Mouse (Mus musculus): ENCODE results near the gene Fam126b.
"Not testable (repeated sequence)": the region's sequence is repeated elsewhere in the genome, so short reads cannot be mapped to it uniquely, and the experiment has no call there.

Gene Fam126b

GRCm38 (mm10) chr1:58568456-58569130 lies 17.5 kb downstream of the Fam126b start:
- no peak for DNase-seq

- no peak for DNase-seq
These were observed 19.5 kb downstream of the Fam126b start for GRCm38 (mm10) chr1:58566621-58567020.

DNA sequence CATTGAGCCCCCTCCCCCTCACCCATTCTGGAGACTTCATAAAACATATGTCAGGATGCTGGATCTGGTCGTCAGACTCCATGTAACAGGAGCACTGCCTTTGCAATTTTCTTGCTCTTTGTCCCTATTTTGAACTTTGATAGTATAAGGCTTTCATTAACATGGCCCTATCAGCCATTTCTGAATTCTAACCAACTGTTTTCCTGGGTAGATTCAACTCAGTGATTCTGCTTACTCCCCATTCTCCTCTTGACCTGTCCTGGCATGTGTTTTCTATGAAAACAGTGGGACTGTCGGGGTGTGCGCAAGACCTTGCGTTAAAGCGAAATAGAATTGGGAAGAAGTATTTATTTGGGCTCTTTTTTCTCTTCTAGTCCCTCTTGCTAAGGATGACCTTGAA lies 21.1 kb downstream of the Fam126b start:
- no peak for DNase-seq

DNA sequence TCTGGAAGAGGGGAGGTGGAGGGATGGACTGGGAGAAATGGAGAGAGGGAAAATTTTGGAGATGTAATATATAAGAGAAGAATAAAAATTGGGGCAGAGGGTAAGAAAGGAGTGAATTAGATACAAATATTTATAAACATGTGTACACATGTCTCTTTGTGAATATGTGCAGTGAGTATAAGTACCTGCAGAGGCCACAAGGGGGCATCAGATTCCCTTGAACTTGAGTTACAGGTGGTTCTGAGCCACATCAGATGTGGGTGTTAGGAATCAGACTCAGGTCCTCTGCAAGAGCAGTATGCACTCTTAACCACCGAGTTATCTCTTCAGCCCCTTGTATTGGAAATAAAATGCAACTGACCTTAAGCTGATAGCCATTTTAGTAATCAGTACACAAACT lies 23.7 kb downstream of the Fam126b start:
- peak; percentile 19 for DNase-seq

DNA sequence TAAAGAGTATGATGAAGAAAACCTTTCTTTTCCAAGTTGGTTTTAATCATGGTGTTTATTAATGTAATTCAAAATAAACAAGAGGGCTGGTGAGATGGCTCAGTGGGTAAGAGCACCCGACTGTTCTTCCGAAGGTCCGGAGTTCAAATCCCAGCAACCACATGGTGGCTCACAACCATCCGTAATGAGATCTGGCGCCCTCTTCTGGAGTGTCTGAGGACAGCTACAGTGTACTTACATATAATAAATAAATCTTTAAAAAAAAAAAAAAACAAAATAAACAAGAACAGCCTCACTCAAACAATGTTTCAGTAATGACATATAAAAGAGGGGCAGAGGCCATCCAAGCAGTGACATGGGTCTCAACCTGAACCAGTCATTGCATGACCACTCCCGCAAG lies 25.8 kb downstream of the Fam126b start:
- DNase-seq, result not testable (repeated sequence)

DNA sequence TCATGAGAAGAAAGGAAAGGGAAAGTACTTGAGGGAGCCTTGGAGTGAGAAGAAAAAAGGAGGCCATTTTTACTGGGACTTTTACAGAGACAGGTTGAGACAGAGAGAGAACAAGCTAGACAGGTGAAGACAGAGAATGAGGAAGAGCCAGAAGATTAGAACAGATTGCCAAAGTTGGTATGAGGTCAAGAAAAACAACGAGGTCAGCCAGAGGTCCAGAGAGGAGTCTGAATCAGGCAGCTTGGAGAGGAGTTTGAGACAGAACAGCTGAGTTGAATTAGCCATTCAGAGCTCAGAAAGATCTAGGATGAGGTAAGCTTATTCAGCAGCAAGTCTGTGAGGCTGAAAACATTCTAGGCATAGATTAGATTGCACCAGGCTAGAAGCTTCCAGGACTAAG lies 44.7 kb downstream of the Fam126b start:
- DNase-seq, result no peak

- DNase-seq, result no peak
These were observed 78.9 kb downstream of the Fam126b start for GRCm38 (mm10) chr1:58507249-58507648.

GRCm38 (mm10) chr1:58504577-58505254 lies 81.4 kb downstream of the Fam126b start, which contains the start of gene Orc2:
Gene Orc2, minus strand, starts transcription at chr1:58505109.
- peak; percentile 96 for DNase-seq

DNA sequence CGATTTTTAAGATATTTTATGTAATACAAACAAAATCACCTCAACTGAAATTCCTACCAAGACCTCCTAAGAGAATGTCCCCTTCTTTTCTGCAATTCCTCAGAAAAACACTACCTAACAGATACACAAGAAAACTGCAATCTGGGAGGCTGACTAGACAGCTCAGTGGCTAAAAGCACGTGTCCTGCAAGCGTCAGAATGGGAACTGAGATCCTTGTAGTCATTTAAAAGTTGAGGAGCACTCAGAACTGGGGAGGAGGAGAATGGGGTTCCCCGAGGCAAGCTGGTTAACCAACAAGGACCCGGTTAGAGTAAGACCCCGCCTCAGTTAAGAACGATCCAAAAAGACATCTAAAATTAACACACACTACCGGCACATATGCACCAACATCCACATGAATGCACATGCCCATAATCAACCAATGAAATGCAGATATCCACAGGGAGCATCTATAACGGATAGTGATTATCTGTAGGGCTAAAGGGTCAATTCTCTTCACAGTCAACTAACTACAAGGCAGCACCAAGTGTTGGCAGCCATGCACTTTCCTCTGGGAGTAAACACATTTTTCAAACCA lies 82.2 kb downstream of the Fam126b start:
- no peak for DNase-seq

DNA sequence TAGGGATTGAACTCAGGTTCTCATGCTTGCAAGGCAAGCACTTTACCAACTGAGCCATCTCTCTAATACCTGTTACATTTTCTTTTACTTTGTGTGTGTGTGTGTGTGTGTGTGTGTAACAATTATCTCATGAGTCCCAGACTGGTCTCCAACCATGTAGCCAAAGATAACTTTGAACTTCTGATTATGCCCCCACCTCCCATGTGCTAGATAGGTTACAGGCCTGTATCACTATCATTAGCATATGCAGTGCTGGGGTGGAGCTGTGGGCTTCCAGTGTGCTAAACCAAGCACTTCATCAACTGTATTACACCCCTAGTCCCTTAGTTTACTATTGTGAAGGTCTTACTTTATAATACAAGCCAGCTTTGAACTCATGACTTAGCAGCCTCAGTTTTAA lies 83.0 kb downstream of the Fam126b start:
- DNase-seq, result no peak

GRCm38 (mm10) chr1:58498758-58499157 lies 87.4 kb downstream of the Fam126b start:
- no peak for DNase-seq

GRCm38 (mm10) chr1:58497678-58498077 lies 88.4 kb downstream of the Fam126b start:
- DNase-seq, result peak; percentile 14

GRCm38 (mm10) chr1:58495603-58496002 lies 90.5 kb downstream of the Fam126b start:
- DNase-seq, result no peak

DNA sequence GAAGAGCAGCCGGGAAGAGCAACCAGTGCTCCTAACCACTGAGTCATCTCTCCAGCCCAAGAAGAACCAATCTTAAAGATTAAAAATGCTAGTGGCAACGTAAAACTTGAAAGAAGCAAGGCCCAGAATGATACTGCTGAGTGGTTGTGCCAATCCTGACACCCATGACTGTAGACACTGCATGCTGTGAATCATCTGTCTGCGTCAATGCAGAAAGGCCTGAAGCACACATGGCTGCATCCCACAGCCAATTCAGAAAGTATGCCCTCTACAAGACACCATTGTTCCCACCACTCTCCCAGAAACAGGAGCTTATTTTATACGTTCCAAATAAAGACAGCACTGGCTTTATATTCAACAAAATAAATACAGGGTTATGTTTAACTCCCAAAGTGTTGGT lies 103.5 kb downstream of the Fam126b start:
- DNase-seq, result no peak

DNA sequence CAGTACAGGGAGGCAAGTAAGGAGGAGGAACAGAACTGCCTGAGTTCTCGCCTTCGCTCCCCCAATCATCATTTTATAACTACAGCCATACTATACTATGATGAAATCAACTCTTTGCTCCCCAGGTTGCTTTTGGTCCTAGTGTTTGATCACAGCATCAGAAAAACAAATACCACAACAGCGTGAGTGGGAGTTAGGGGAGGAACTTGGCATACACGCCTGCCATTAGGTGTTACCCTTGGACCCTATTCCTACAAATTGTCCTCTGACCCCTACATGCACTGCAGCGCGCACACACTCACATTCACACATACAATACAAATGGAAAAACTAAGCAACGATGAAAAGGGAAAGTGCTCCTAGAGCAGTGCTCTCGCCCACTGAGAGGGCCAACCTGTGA lies 110.5 kb downstream of the Fam126b start:
- DNase-seq, result no peak
